Mouse (Mus musculus) megakaryocyte, embryonic 14.5 days (primary cell): ENCODE results near the gene Brd4.

Source experiments
- FLI1 ChIP-seq: IDR thresholded peaks from 2 replicates; pipeline ENCODE4 v1.6.1; 2012; ENCODE audit warnings: low read length, inconsistent platforms, mixed read lengths
- GATA1 ChIP-seq: IDR thresholded peaks from 3 replicates; pipeline ENCODE4 v1.6.1; 2012; ENCODE audit warnings: mixed read lengths, low read length, inconsistent platforms, borderline replicate concordance

DNA sequence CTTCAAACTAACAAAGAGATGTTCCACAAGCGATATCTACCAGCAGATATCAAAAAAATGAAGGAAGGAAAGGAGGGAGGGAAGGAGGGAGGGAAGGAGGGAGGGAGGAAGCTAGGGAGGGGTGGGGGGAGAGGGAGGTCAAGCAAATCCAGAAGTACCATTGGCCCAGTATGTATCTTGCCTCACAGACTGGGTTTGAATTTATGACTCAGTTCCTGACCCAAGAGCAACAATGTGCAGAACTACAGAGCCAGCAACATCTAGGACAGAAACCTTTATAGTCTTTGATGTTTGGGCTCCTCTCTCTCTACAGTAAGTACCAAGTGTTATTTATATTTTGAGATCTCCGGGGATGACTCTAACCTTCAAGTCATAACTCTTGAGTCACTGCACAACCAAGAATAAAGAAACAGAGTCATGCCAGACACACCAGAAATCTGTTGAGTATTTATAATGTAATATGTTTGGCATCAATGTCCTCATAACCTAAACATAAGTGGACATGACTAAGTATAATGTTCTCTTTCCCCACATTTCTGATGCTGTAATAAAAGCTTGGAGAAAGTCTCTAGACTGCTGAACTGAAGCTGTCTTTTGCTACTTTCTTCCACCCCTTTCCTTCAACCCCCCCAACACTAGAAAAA, 32.6 kb downstream of the Brd4 start:
- no peak for TF ChIP-seq FLI1
- TF ChIP-seq GATA1, result no peak
